Mouse (Mus musculus): ENCODE results near the gene Wipf2. TPM values are rescaled to one million over a fixed set of nuclear protein-coding genes. Genes with fewer than 3 reads are reported as not detected.

Wipf2 gene
- total and polyA plus RNA-seq, 3 experiments: 2.9 to 7.1 TPM; not detected in 1

DNA sequence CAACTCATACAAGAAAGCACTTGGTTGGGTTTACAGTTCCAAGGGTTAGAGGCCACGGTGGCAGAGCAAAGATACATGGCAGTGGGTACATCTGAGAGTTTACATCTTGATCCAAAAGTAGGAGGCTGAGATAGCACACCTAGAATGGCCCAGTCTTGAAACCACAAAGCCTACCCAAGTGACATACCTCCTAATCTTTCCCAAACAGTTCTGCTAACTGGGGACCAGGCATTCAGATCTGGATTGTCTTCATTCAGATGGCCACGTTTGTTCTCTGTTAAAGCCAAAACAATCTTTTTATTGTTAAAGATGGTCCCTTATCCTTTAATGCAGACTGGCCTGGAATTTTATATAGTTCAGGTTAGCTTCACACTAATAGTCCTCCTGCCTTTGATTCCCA, 35.6 kb upstream of the Wipf2 start:
- peak; percentile 64 for DNase-seq (ENCODE audit: low read depth, low spot score)
- Histone ChIP-seq H3K79me2 (ENCODE audit: control insufficient read depth, insufficient read depth, low read length, poor library complexity) (peaks cover 16% of the 10 kb centered on the region), H3K36me3 (ENCODE audit: control insufficient read depth in 1 of 2, insufficient read depth in 2 of 2, low read length in 2 of 2) (peaks cover 12 to 70% of the 10 kb centered on the region in 2 experiments), H3K27me3 (ENCODE audit: control insufficient read depth in 1 of 2, insufficient read depth in 2 of 2, low read length in 2 of 2) (no peaks in the 10 kb centered on the region), H3K27ac (ENCODE audit: control insufficient read depth, low read depth, low read length) (peak overlapping the region; percentile 36; the same call in 1 of the 2 replicates), H3K9ac (ENCODE audit: control insufficient read depth, low read depth, low read length, poor library complexity, severe bottlenecking) (no peak overlapping the region), H3K9me3 (replicated peaks; ENCODE audit: insufficient read depth, low read length) (no peaks in the 10 kb centered on the region), H3K4me1 (ENCODE audit: control insufficient read depth in 1 of 2, insufficient read depth in 2 of 2, low read length in 2 of 2) (peaks cover 0 to 4% of the 10 kb centered on the region in 2 experiments; a peak in 3 of 4 replicates), H3K4me3 (ENCODE audit: control insufficient read depth in 1 of 2, insufficient read depth in 1 of 2, low read depth in 2 of 2, low read length in 2 of 2) (no peak overlapping the region)
- TF ChIP-seq GABPA (IDR thresholded peaks at IDR 0.05; ENCODE audit: low read depth, low read length) (no peak), USF2 (IDR thresholded peaks at IDR 0.05; ENCODE audit: borderline replicate concordance in 1 of 2, insufficient read depth in 1 of 2, low read depth in 1 of 2, low read length in 2 of 2) (no peak), KAT2A (conservative IDR thresholded peaks at IDR 0.05; ENCODE audit: low read depth, low read length) (no peak), ZC3H11A (IDR thresholded peaks at IDR 0.05; ENCODE audit: low read depth, low read length) (no peak), BHLHE40 (IDR thresholded peaks at IDR 0.05; ENCODE audit: borderline replicate concordance, low read depth, low read length) (0 out of 2 replicates have a peak, but pooled peaks have one; percentile 20), MYB (IDR thresholded peaks at IDR 0.05; ENCODE audit: low read depth, low read length) (no peak), UBTF (IDR thresholded peaks at IDR 0.05; ENCODE audit: borderline replicate concordance, insufficient read depth, low read depth, low read length) (no peak), TCF12 (IDR thresholded peaks at IDR 0.05; ENCODE audit: low read depth, low read length) (peak; percentile 72; the same call in 1 of the 2 replicates), USF1 (IDR thresholded peaks at IDR 0.05; ENCODE audit: low read depth, low read length) (no peak), E2F4 (IDR thresholded peaks at IDR 0.05; ENCODE audit: borderline replicate concordance, low read depth, low read length) (no peak), NRF1 (IDR thresholded peaks at IDR 0.05; ENCODE audit: insufficient read depth, low read depth, low read length, poor library complexity, severe bottlenecking) (no peak), ZMIZ1 (IDR thresholded peaks at IDR 0.05; ENCODE audit: low read depth, low read length) (no peak), RCOR1 (IDR thresholded peaks at IDR 0.05; ENCODE audit: low read depth, low read length) (peak; percentile 54; the same call in 1 of the 2 replicates), EP300 (IDR thresholded peaks at IDR 0.05; ENCODE audit: low read depth in 1 of 2, low read length in 2 of 2) (peak; percentile 58 to 65), HCFC1 (IDR thresholded peaks at IDR 0.05; ENCODE audit: low read depth, low read length) (no peak), MAX (IDR thresholded peaks at IDR 0.05; ENCODE audit: low read length) (no peak), MAFK (IDR thresholded peaks at IDR 0.05; ENCODE audit: borderline replicate concordance, low read depth, low read length) (no peak), NELFE (IDR thresholded peaks at IDR 0.05; ENCODE audit: low read depth, low read length) (no peak), ZKSCAN1 (IDR thresholded peaks at IDR 0.05; ENCODE audit: low read depth, low read length) (no peak), POLR2A (IDR thresholded peaks at IDR 0.05; ENCODE audit: control insufficient read depth in 1 of 2, insufficient read depth in 1 of 2, low read depth in 1 of 2, low read length in 2 of 2, poor library complexity in 1 of 2) (no peak), CTCF (IDR thresholded peaks at IDR 0.05 in 2 of 3, conservative IDR thresholded peaks at IDR 0.05 in 1 of 3; ENCODE audit: control insufficient read depth in 1 of 3, insufficient read depth in 1 of 3, low read depth in 2 of 3, low read length in 3 of 3, poor library complexity in 1 of 3, severe bottlenecking in 1 of 3) (no peak), SMC3 (IDR thresholded peaks at IDR 0.05; ENCODE audit: low read depth, low read length) (no peak), ETS1 (IDR thresholded peaks at IDR 0.05; ENCODE audit: low read depth, low read length) (peak; percentile 55; the same call in 1 of the 2 replicates), CHD2 (IDR thresholded peaks at IDR 0.05; ENCODE audit: low read length) (no peak), ZNF384 (IDR thresholded peaks at IDR 0.05; ENCODE audit: low read depth, low read length) (no peak), JUND (IDR thresholded peaks at IDR 0.05; ENCODE audit: low read depth, low read length) (no peak), TAL1 (IDR thresholded peaks at IDR 0.05; ENCODE audit: low read length) (peak; percentile 71), MEF2A (IDR thresholded peaks at IDR 0.05; ENCODE audit: extremely low read depth, insufficient replicate concordance, low read depth, low read length, poor library complexity, severe bottlenecking) (no peak), GATA1 (IDR thresholded peaks at IDR 0.05; ENCODE audit: low read depth, low read length) (no peak), POLR2AphosphoS2 (IDR thresholded peaks at IDR 0.05; ENCODE audit: low read length) (no peak), RAD21 (IDR thresholded peaks at IDR 0.05; ENCODE audit: low read depth, low read length) (no peak), CHD1 (IDR thresholded peaks at IDR 0.05; ENCODE audit: low read depth, low read length) (no peak), SIN3A (IDR thresholded peaks at IDR 0.05; ENCODE audit: low read length) (0 out of 2 replicates have a peak, but pooled peaks have one; percentile 29), TBP (IDR thresholded peaks at IDR 0.05; ENCODE audit: low read depth, low read length) (no peak), MYC (IDR thresholded peaks at IDR 0.05; ENCODE audit: low read depth, low read length) (no peak), MXI1 (IDR thresholded peaks at IDR 0.05; ENCODE audit: low read depth, low read length) (no peak), ELF1 (IDR thresholded peaks at IDR 0.05; ENCODE audit: low read depth, low read length) (no peak), POLR2AphosphoS5 (IDR thresholded peaks at IDR 0.05; ENCODE audit: borderline replicate concordance, low read depth, low read length) (no peak)

Data from MEL (cell line).